Mouse (Mus musculus) duodenum, adult 2 months (tissue): ENCODE data around the gene Tmem238. TPM values are rescaled to one million over a fixed set of nuclear protein-coding genes. Genes with fewer than 3 reads are reported as not detected.

Experiments
- polyA plus RNA-seq: library from polyadenylated mRNA; depleted of rRNA; stranded (reverse); fragments of >200 nt; gene quantifications from 2 replicates; pipeline ENCODE4 v1.2.3, GENCODE M21; 2012; ENCODE audit warnings: low replicate concordance; rRNA removed

Tmem238 gene
- 245 and 842 TPM in 2 replicates for polyA plus RNA-seq

DNA sequence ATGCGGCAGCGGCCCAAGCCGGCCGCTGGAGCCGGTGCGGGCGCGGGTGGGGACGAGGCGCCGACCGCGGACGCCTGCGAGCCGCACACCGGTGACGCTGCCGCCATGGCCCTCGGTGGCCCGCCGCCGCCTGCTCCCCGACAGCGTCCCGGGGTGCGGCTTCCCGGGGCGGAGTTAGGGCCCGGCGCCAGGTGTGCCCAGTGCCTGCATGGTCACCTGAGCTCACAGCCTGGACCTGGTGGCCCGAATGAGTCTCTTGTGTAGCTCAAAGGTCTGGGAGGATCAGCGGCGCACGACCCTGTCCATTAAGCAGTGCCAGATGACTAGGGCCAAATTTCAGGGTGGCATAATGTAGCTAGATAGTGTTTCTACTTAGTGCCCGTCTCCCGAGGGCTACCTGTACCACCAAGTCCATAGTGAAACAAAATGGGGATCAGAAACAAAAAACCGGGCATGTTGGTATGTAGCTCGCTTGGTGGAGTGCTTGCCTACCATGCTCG, at the start of gene Tmem238:
Gene Tmem238, minus strand, starts transcription at position 221 of the 500 bp plus-strand sequence.

DNA sequence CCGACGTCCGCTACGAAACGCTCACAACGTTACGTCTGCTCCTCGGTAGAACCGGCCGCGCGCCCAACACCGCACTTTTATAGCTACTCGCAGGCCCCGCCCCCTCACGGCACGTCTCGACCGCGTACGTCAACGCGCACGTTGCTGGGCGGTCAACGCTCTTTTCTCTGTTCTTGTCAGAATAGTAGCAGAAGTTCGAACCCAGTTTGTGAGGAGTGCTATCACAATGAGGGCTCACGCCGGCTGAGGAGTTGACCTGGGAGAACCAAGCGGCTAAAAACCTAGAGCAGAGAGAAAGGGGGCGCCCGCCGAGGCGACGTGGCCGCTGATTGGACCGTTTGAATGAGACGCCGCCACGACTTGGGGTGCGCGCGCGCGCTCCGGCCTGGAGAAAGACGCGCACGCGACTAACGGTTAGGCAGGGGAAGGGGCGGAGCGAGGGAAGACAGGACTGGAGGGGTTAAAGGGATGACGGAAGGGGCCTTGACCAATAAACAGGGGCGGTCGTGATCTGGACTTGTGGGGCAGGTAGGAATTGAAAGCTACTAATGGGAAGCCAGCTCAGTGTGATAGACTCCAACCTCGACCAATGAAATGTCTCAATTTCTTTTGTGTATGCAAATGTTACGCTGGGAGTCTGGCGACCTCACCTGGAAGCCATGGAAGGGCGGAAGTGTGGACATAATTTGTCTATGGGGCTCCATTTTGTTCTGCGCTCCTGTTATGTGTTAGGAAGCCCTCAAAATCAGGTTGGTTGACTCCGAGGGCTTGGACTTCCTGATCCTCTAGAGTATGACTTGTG, 23.0 kb upstream of the Tmem238 start, which contains the start of gene Ube2s:
Gene Ube2s, minus strand, starts transcription at position 288 of the 802 bp plus-strand sequence.

DNA sequence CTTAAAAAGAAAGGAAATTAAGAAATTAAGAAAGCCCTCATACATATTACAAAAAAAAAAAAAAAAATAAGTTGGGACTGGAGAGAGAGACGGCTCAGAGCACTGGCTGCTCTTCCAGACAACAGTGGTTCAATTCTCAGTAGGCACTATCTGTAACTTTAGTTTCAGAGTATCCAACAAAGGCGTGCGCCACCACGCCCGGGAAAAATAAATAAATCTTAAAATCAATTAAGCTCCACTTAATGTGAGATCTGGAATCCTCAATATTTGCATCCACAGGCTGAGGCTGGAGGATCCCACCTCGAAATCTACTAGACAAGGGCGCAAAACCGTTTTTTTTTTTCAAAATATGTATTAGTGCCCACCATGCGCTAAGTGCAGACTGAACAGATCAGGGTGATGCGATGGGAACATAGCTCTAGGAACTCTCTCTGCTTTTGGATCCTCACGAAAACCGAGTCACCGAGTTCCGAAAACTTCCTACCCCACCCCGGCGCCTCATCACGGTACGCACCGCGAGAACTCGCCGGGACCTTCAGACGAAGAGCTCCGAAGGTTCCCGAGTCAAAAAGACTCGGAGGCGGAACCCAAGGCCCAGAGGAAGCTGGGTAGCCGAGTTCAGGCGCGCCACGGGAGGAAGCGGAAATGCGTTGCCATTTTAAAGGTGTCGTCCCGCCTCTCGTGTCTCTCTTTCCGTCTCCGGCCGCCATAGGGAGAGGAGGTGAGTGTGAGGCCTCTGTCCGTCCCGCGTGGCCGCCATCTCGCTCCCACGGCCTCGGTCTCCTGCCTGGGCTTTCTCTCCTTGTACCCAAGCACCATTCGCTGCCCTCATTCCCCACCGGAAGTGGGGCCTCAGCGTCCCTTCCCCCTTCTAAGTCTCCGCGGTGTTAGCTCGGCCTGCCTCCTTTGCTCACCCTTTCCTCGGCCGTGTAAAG, 3.1 kb upstream of the Tmem238 start, which contains the start of gene Rpl28:
Gene Rpl28, plus strand, starts transcription at position 597 of the 935 bp plus-strand sequence.

DNA sequence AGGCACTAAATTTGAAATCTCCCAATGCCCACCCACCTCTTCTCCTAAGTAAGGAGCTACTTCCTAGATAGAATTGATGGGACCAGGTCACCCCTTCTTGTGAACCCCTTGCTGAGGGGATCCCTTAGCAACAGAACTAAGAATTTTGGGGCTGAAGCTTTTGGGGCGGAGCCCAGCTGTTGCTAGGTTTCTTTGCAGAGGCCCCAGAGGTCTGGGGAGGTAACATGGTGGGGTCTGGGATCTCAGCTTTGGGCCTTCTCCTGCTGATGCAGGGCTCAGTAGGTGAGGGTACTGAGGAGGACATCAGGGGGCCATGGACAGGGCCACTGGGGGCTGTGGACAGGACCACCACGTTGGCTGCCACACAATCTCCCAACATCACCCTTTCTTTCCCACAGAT, 6.7 kb downstream of the Tmem238 start, which contains the start of the genes Il11 and Tmem190:
Gene Il11, minus strand, starts transcription at position 101 of the 400 bp plus-strand sequence.
Gene Tmem190, plus strand, starts transcription at position 179 of the 400 bp plus-strand sequence.

DNA sequence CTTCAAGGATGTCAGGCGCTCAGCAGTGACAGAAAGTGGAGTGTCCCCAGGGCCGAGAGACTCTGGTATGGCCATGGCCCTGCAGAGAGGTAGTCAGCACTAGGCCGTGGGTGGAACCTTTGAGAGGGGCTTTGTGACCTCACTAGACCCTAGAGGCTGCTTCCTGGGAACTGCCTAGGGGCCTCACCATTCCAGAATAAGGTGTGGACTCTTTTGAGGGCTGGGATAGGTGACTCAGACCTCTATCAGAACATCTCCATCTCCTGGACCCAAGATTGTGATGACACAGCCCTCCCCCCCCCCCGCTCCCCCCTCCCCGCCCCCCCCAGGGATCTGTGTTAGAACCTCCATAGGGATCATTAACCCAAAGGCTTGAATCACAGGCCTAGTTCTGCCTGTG, 18.3 kb downstream of the Tmem238 start, which contains the start of gene Fam71e2:
Gene Fam71e2, minus strand, starts transcription at position 101 of the 400 bp plus-strand sequence.

DNA sequence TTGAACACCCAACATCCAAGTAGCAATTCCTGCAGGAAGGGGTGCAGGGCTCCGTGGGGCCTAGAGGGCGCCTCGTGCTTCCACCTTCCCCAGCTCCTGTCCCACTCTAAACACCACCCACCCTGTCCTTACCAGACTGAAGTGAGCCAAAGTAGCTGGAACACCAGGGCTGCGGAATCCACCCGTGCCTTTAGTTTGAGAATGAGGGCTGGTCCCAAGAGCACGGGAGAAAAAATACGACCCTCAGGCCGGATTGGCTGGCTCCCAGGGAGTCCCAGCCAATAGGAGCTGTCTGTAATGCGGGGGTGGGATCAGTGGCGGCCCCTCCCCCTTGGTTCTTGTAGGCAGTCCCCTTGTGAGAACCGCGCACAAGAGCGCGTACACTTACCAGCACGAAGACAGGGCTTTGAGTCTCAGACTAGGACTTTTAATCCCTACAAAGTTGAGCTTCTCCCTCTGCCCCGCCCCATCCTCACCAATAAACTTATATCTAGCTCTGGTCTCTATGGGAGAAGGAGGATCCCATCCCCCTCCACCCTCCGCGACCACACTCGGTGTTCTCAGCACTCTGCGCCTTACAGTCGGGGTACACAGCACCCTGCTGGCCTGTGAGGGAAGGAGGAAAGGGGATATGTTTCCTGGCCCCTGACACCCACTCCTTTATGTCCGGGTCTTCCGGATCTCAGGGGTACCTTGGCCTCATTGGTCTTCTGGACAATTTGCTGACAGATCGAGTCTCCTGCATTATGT, 36.5 kb downstream of the Tmem238 start, which contains the start of gene Cox6b2:
Gene Cox6b2, minus strand, starts transcription at position 274 of the 750 bp plus-strand sequence.

DNA sequence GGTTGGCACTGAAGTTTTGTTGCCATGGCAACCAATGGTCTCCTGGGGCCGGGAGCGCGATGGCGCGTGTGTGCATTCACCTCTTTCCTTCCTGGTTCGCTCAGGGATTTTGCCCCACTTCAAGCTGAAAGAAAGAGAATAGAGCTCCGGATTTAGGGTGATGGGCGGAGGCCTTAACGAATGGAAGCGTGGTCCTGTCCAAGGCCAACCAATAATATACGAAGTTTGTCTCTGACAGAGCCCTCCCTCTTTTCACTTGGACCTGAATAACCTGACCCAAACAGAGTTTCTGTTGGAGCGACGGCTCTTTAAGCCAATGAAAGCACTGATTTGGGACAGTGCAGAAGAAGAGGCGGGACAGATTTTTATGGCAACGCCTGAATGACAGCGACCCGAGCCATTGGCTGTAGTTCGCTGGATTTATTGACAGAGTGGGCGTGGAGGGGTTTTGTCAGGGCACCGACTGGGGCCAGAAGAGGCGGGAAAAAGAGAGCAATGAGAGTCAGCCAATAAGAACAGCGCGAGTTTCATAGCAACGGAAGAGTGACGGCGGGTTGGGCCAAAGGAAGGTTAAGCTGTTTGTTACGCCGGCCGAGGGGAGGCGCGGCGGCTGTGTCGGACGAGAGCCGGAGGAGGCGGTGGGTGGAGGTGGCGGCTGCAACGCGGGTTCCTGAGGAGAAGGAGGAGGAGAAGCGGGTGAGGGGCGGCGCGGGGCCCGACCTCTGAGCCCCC, 49.7 kb downstream of the Tmem238 start, which contains the start of gene Kmt5c:
Gene Kmt5c, plus strand, starts transcription at position 572 of the 732 bp plus-strand sequence.

Other genes starting within 250 kb of the Tmem238 start
- gene Syt5, start 242.1 kb downstream of the Tmem238 start, polyA plus RNA-seq: 4.5 and 5.8 TPM in 2 replicates
- gene Ptprh, start 185.6 kb downstream of the Tmem238 start, polyA plus RNA-seq: 37.2 and 75.8 TPM in 2 replicates
- gene Tmem86b, start 158.2 kb downstream of the Tmem238 start, polyA plus RNA-seq: 185 and 471 TPM in 2 replicates
- 104 and 147 TPM in 2 replicates for gene Ppp6r1, start 130.6 kb downstream of the Tmem238 start, polyA plus RNA-seq
- gene Hspbp1, start 104.6 kb downstream of the Tmem238 start, polyA plus RNA-seq: 31.7 and 34.2 TPM in 2 replicates
- 2.1 and 3.8 TPM in 2 replicates for gene Brsk1, start 99.1 kb downstream of the Tmem238 start, polyA plus RNA-seq
- 44.7 and 105 TPM in 2 replicates for gene Tmem150b, start 64.4 kb downstream of the Tmem238 start, polyA plus RNA-seq
- 208 and 341 TPM in 2 replicates for gene Kmt5c, start 49.5 kb downstream of the Tmem238 start, polyA plus RNA-seq
- gene Cox6b2, start 36.6 kb downstream of the Tmem238 start, polyA plus RNA-seq: 8.1 and 47.7 TPM in 2 replicates
- gene Fam71e2, start 18.4 kb downstream of the Tmem238 start, polyA plus RNA-seq: not detected in 2 replicates
- 0.21 and 0.53 TPM in 2 replicates for gene Il11, start 6.8 kb downstream of the Tmem238 start, polyA plus RNA-seq
- not detected in 2 replicates for gene Tmem190, start 6.7 kb downstream of the Tmem238 start, polyA plus RNA-seq
- gene Rpl28, start 3.2 kb upstream of the Tmem238 start, polyA plus RNA-seq: 347 and 393 TPM in 2 replicates
- gene Ube2s, start 22.9 kb upstream of the Tmem238 start, polyA plus RNA-seq: 184 and 256 TPM in 2 replicates
- 0.19 and 3.1 TPM in 2 replicates for gene Shisa7, start 55.0 kb upstream of the Tmem238 start, polyA plus RNA-seq
- gene Isoc2b, start 80.6 kb upstream of the Tmem238 start, polyA plus RNA-seq: 31.8 and 33.1 TPM in 2 replicates
- 34.1 and 38.8 TPM in 2 replicates for gene Isoc2a, start 87.5 kb upstream of the Tmem238 start, polyA plus RNA-seq
- gene Gm36210, start 116.9 kb upstream of the Tmem238 start, polyA plus RNA-seq: not detected in 2 replicates
- 26.2 and 34.2 TPM in 2 replicates for gene Zfp628, start 125.6 kb upstream of the Tmem238 start, polyA plus RNA-seq
- 8.4 and 8.7 TPM in 2 replicates for gene Nat14, start 132.4 kb upstream of the Tmem238 start, polyA plus RNA-seq
- gene Ssc5d, start 136.1 kb upstream of the Tmem238 start, polyA plus RNA-seq: 2.7 and 4.6 TPM in 2 replicates
- not detected in 2 replicates for gene Sbk2, start 174.8 kb upstream of the Tmem238 start, polyA plus RNA-seq
- gene Sbk3, start 181.5 kb upstream of the Tmem238 start, polyA plus RNA-seq: 0.02 TPM in 1 of 2 replicates, not detected in the other
- gene Zfp579, start 206.5 kb upstream of the Tmem238 start, polyA plus RNA-seq: 39.0 and 47.9 TPM in 2 replicates
- 46.4 and 57.1 TPM in 2 replicates for gene Zfp524, start 224.8 kb upstream of the Tmem238 start, polyA plus RNA-seq
- gene Fiz1, start 225.0 kb upstream of the Tmem238 start, polyA plus RNA-seq: 24.9 and 25.9 TPM in 2 replicates
- gene Gm44973, start 225.8 kb upstream of the Tmem238 start, polyA plus RNA-seq: not detected in 2 replicates
- gene Zfp865, start 230.7 kb upstream of the Tmem238 start, polyA plus RNA-seq: 29.9 and 32.6 TPM in 2 replicates
- 1.6 and 2.3 TPM in 2 replicates for gene Ccdc106, start 230.9 kb upstream of the Tmem238 start, polyA plus RNA-seq
- gene 4632433K11Rik, start 244.5 kb upstream of the Tmem238 start, polyA plus RNA-seq: not detected in 2 replicates
- gene Zfp784, start 248.8 kb upstream of the Tmem238 start, polyA plus RNA-seq: 6.7 and 8.4 TPM in 2 replicates